Mouse (Mus musculus): Measurements from ENCODE around the gene Nudt21.
A peak's percentile ranks its signal among the peaks of the same experiment; 100 is the strongest.

The Nudt21 gene

GRCm38 (mm10) chr8:94036944-94037524 is at the start of gene Nudt21, which contains the start of gene Ogfod1:
Gene Nudt21 (minus strand): TSS chr8:94037031.
Gene Ogfod1 (plus strand): TSS chr8:94037198.
- DNase-seq, result peak; percentile 84

- DNase-seq, result no peak
Observed at GRCm38 (mm10) chr8:94076461-94077192, 39.8 kb upstream of the Nudt21 start.

- DNase-seq, result no peak
Observed at GRCm38 (mm10) chr8:94068793-94069192, 32.0 kb upstream of the Nudt21 start.

GRCm38 (mm10) chr8:94066121-94066863 is 29.5 kb upstream of the Nudt21 start:
- DNase-seq, result no peak

- DNase-seq, result peak in 1 of 2 experiments; percentile 39
Observed at GRCm38 (mm10) chr8:94057157-94057854, 20.5 kb upstream of the Nudt21 start.

- DNase-seq, result no peak
Observed at GRCm38 (mm10) chr8:94052696-94053095, 15.9 kb upstream of the Nudt21 start.

GRCm38 (mm10) chr8:94047845-94048244 is 11.0 kb upstream of the Nudt21 start:
- no peak for DNase-seq

GRCm38 (mm10) chr8:94037806-94038205 is 975 bp upstream of the Nudt21 start:
- DNase-seq, result no peak

- peak; percentile 46 for DNase-seq
Observed at GRCm38 (mm10) chr8:94036541-94036940, 290 bp downstream of the Nudt21 start.

- no peak for DNase-seq
Observed at GRCm38 (mm10) chr8:94035200-94035599, 1.6 kb downstream of the Nudt21 start.

GRCm38 (mm10) chr8:94033601-94034000 is 3.2 kb downstream of the Nudt21 start:
- DNase-seq, result no peak

- DNase-seq, result no peak
Observed at GRCm38 (mm10) chr8:94029701-94030100, 7.1 kb downstream of the Nudt21 start.

- DNase-seq, result no peak
Observed at GRCm38 (mm10) chr8:94023916-94024315, 12.9 kb downstream of the Nudt21 start.

- DNase-seq, result no peak
Observed at GRCm38 (mm10) chr8:94013026-94013612, 23.7 kb downstream of the Nudt21 start.

GRCm38 (mm10) chr8:94012013-94012951 is 24.5 kb downstream of the Nudt21 start, which contains the start of gene Amfr:
Gene Amfr (minus strand): TSS chr8:94012842.
- peak; percentile 55 to 73 for DNase-seq

GRCm38 (mm10) chr8:94011076-94012012 is 25.5 kb downstream of the Nudt21 start:
- no peak for DNase-seq

- DNase-seq, result no peak
Observed at GRCm38 (mm10) chr8:94010101-94010705, 26.6 kb downstream of the Nudt21 start.

GRCm38 (mm10) chr8:94009243-94009845 is 27.5 kb downstream of the Nudt21 start:
- DNase-seq, result no peak

- DNase-seq, result no peak
Observed at GRCm38 (mm10) chr8:94004139-94004538, 32.7 kb downstream of the Nudt21 start.
